Mouse (Mus musculus) heart, adult 2 months (tissue): ENCODE measurements around the gene Hes6.

Experiments used
- CTCF ChIP-seq: fragments of 200-600 bp; IDR thresholded peaks from 2 replicates; pipeline ENCODE4 v1.8.1; 2022; ENCODE audit warnings: antibody characterized with exemption, mild to moderate bottlenecking, moderate library complexity
- POLR2A ChIP-seq: fragments of 200-500 bp; IDR thresholded peaks from 2 replicates; pipeline ENCODE4 v1.6.1; 2011; ENCODE audit warnings: mild to moderate bottlenecking, low read depth, low read length, control low read depth; ENCODE audit not compliant: insufficient read depth

DNA sequence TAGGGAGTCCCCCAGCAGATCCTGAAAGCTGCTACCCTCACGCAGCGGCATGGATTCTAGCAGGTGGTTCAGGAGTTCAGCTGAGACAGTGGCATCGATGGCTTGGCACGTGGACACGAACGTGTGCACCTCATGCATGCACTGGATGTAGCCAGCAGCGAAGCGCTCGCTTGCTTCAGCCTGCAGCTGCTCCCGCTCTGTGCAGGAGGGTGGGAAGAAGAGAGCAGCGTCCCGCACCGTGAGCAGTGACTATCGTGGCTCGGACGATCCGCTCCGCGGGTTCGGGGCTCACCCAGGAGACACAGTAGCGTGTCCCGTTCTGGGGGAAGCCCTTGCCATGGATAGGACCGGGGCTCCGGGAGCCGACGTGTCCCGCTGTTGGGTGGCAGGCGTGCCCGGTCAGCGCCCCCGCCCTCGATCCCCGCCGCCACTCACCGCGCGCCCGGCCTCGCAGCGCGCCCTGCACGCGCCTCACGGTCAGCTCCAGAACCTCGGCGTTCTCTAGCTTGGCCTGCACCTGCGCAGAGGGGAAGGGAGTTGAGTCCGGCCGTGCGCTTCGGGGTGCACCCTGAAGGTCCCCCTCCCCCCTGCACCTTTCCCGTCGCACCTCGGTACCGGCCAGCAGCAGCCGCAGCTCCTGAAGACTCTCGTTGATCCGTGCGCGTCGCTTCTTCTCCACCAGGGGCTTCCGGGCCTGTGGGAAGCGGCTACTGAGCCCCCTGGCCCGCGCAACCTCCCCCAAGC is 1.4 kb downstream of the Hes6 start:
- TF ChIP-seq CTCF = no peak
- TF ChIP-seq POLR2A = no peak
